Mouse (Mus musculus) embryonic fibroblast, embryonic 13.5 days (primary cell): ENCODE results near the gene Apol7a.

Experiments
- CTCF ChIP-seq: IDR thresholded peaks from 2 replicates; pipeline ENCODE4 v1.5.1; 2011; ENCODE audit warnings: mild to moderate bottlenecking, control low read depth, low read length, moderate library complexity, borderline replicate concordance; ENCODE audit not compliant: insufficient read depth
- POLR2A ChIP-seq: IDR thresholded peaks from 2 replicates; pipeline ENCODE4 v1.6.1; 2011; ENCODE audit warnings: low read depth, mild to moderate bottlenecking, control low read depth, low read length, moderate library complexity

DNA sequence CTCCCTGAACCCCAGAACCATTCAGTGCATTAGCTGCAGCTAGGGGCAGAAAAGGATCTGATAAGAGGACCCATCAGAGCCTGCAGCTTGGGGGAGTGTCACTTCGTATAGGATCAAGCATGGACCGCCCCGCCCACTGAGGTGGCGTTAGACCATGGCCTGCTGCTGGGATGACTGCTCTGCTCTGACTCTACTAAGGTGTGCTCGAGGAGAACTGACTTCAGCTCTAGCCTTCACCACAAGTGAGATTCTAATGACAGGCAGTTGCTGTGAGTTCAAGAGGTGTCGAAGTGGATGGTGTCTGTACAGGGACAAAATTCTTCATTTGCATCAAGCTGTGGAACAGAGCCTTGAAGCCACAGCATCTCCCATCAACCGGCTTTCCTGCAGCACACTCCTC, 46.0 kb downstream of the Apol7a start:
- TF ChIP-seq CTCF: no peak
- TF ChIP-seq POLR2A: no peak
